Mouse (Mus musculus) G1E (cell line): ENCODE measurements around the gene Ints11. TPM values are rescaled to one million over a fixed set of nuclear protein-coding genes. Genes with fewer than 3 reads are reported as not detected.
A peak's percentile ranks its signal among the peaks of the same experiment; 100 is the strongest.

Source experiments
- ATAC-seq: 2 replicates; pipeline ENCODE4 v1.8.0; 2016; ENCODE audit warnings: mild to moderate bottlenecking; ENCODE audit not compliant: insufficient number of reproducible peaks, poor library complexity, low FRiP score, severe bottlenecking; ENCODE audit errors: extremely low read depth
- DNase-seq: peaks from one replicate; pipeline ENCODE4 v3.0.0; 2012; ENCODE audit warnings: low spot score
- H3K27me3 ChIP-seq: 2 replicates; pipeline ENCODE4 v1.6.1; 2012; ENCODE audit warnings: mild to moderate bottlenecking, low read length, inconsistent platforms; ENCODE audit not compliant: insufficient read depth
- H3K36me3 ChIP-seq: replicated peaks from 2 replicates; pipeline ENCODE3; 2012; ENCODE audit warnings: mild to moderate bottlenecking, inconsistent platforms
- H3K4me1 ChIP-seq: 2 replicates; pipeline ENCODE4 v1.6.1; 2012; ENCODE audit warnings: low read depth, low read length, inconsistent platforms, mixed read lengths; ENCODE audit not compliant: insufficient read depth
- H3K4me3 ChIP-seq: 2 replicates; pipeline ENCODE4 v1.5.1; 2012; ENCODE audit warnings: low read depth, mild to moderate bottlenecking, inconsistent platforms, low read length, moderate library complexity, mixed read lengths
- H3K9me3 ChIP-seq: replicated peaks from 2 replicates; pipeline ENCODE4 v1.6.1; 2012; ENCODE audit warnings: inconsistent platforms
- CTCF ChIP-seq: IDR thresholded peaks from 2 replicates; pipeline ENCODE4 v1.5.1; 2012; ENCODE audit warnings: low read depth, low read length, inconsistent platforms, mixed read lengths
- GATA1 ChIP-seq: IDR thresholded peaks from 2 replicates; pipeline ENCODE4 v1.6.1; 2012; ENCODE audit warnings: borderline replicate concordance, low read length, inconsistent platforms, mixed read lengths
- GATA2 ChIP-seq: IDR thresholded peaks from 2 replicates; pipeline ENCODE4 v1.6.1; 2012; ENCODE audit warnings: low read depth, low read length, inconsistent platforms, borderline replicate concordance
- POLR2AphosphoS5 ChIP-seq: IDR thresholded peaks from 2 replicates; pipeline ENCODE4 v1.6.1; 2012; ENCODE audit warnings: low read depth, low read length, inconsistent platforms; ENCODE audit not compliant: insufficient replicate concordance
- TAL1 ChIP-seq: conservative IDR thresholded peaks from 2 replicates; pipeline ENCODE4 v1.6.1; 2012; ENCODE audit warnings: low read depth, low read length, inconsistent platforms, mixed read lengths
- polyA plus RNA-seq: library from polyadenylated mRNA; stranded (reverse); fragments of >175 nt; gene quantifications from 2 replicates; pipeline ENCODE4 v1.2.3, GENCODE M21; 2012
- total RNA-seq, 2 experiments: library from RNA; stranded (forward) in 1 of 2; stranded (reverse) in 1 of 2; fragments of 200-1000 nt in 1 of 2; fragments of >200 nt in 1 of 2; fragmentation: Nextera tagmentation in 1 of 2; gene quantifications; 2 replicates each; pipeline ENCODE4 v1.2.3; 2014 to 2017

Gene Ints11
- total and polyA plus RNA-seq, 3 experiments, result 21.7 to 43.5 (median 35.6) TPM

DNA sequence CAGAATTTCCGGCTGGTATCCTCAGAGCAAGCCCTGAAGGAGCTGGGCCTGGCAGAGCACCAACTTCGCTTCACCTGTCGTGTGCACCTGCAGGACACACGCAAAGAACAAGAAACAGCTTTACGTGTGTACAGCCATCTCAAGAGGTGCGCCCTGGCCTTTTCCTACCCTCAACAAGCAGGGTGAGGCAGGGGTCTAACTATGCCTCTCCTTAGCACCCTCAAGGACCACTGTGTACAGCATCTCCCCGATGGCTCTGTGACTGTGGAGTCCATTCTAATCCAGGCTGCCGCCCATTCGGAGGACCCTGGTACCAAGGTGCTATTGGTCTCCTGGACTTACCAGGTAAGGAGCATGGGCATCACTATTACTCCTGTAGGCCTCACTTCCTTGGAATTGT is 18.8 kb downstream of the Ints11 start:
- TF ChIP-seq CTCF, result no peak
- no peak for TF ChIP-seq GATA2
- no peak for TF ChIP-seq GATA1
- TF ChIP-seq POLR2AphosphoS5, result no peak
- no peak for TF ChIP-seq TAL1

DNA sequence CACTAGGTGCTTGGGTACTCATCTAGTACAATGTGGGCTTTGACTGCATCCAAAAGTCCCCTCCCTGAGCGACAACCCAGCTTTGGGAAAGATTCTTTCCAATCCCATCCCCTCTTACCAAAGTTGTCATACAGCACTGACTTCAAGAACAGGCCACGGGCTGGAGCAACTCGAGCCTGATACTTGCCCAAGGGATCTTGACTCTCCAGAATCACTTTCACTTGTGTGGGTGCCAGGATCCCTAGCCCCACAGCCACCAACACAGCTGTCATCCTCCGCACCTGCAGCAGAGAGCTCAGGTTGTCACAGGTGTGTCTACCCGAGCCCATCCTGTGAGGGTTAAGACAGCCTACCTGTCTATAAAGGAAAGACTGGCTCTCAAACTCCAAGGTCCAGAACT is 20.0 kb downstream of the Ints11 start:
- TF ChIP-seq POLR2AphosphoS5, result no peak
- TF ChIP-seq CTCF, result no peak
- no peak for TF ChIP-seq GATA2
- TF ChIP-seq TAL1, result no peak
- TF ChIP-seq GATA1, result no peak
- Histone ChIP-seq H3K9me3 (no peaks in the 10 kb centered on the region), H3K36me3 (peaks cover 68% of the 10 kb centered on the region), H3K4me3 (no peak overlapping the region), H3K27me3 (no peaks in the 10 kb centered on the region), H3K4me1 (peaks cover 53% of the 10 kb centered on the region)
- DNase-seq (no peak), ATAC-seq (no peak)

More for the DNA sequence above, 18.8 kb downstream of the Ints11 start:
- Histone ChIP-seq H3K4me3 (no peak overlapping the region), H3K36me3 (peaks cover 75% of the 10 kb centered on the region), H3K9me3 (no peaks in the 10 kb centered on the region), H3K4me1 (peaks cover 42% of the 10 kb centered on the region), H3K27me3 (no peaks in the 10 kb centered on the region)
- DNase-seq (no peak), ATAC-seq (no peak)

DNA sequence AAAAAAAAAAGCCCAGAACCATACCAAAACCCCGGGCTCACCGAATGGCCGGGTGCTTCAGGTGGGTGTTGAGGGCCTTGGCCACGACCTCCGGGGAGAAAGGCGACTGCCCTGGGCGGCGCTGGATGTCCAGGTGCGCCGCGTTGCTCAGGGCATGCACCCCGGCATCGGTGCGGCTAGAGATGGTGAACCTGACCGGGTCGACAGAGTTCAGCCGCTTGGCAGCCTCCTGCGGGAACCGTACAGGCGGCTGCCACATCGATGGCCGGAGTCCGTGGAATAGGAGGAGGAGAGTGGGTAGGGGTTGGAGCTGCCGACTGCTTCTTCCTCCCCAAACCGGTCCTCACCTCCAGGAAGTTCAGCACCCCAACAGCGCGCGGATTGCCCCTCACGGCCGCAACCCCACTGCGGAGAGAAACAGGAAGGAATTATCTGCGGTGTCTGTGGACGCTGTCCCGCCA is 21.7 kb downstream of the Ints11 start:
- Histone ChIP-seq H3K36me3 (peaks cover 69% of the 10 kb centered on the region), H3K9me3 (no peaks in the 10 kb centered on the region), H3K27me3 (no peaks in the 10 kb centered on the region), H3K4me3 (peak overlapping the region; percentile 90), H3K4me1 (peaks cover 66% of the 10 kb centered on the region)
- no peak for DNase-seq
- ATAC-seq, result no peak
- TF ChIP-seq GATA2, result no peak
- TF ChIP-seq GATA1, result no peak
- no peak for TF ChIP-seq POLR2AphosphoS5
- TF ChIP-seq TAL1, result no peak
- TF ChIP-seq CTCF, result no peak

DNA sequence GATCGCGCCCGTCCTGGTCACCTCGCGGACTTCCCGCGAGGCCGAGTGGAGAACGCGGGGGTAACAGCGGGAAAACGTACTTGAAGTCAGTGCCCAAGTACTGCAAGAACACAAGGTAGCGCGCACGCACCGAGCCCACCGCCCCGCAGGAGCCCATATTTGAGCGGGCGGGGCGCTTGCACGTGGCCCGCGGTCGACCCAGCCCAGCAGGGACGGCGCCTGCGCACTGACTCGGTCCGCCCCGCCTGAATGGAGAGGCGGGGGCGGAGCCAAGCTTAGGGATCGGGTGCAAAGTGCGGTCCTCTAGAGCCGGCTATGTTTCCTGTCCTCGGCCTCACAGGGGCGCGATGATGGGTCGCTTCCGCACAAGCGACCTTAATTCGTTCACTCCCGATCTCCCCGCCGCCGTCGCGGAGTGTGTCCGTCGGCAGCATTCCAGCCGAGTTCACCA is 22.2 kb downstream of the Ints11 start, which contains the start of the genes Pusl1 and Acap3:
Gene Pusl1 (minus strand): TSS at position 231 of the 451 bp plus-strand sequence.
Gene Acap3 (plus strand): TSS at position 272 of the 451 bp plus-strand sequence.
- DNase-seq (peak; percentile 88), ATAC-seq (peak; percentile 36)
- TF ChIP-seq TAL1 (no peak), GATA2 (no peak), GATA1 (no peak), POLR2AphosphoS5 (no peak), CTCF (no peak)
- H3K27me3 ChIP-seq, result no peaks in the 10 kb centered on the region
- H3K9me3 ChIP-seq, result no peaks in the 10 kb centered on the region
- peak within 1 kb of the TSS; percentile 90 for H3K4me3 ChIP-seq
- H3K36me3 ChIP-seq, result peaks cover 69% of the 10 kb centered on the region
- peaks cover 63% of the 10 kb centered on the region for H3K4me1 ChIP-seq

DNA sequence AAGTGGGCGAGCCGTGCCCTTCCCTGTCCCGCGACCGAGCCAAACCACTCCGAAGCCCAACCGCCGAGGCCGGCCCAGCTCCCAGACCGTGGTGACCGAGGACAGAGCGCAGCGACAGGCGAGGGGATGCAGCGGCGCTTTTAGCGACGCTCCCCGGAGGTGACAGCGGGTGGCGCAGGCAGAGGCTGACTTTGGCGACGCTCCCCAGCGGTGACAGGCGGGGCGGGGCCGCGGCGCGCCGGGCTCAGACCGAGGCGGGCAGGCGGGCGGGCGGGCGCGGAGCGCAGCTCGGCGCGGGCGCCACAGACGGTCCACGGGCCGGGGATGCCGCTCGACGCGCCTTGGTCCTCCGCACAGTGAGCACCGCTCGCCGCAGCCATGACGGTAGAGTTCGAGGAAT is 22.7 kb downstream of the Ints11 start:
- DNase-seq (peak; percentile 86), ATAC-seq (peak; percentile 24)
- H3K9me3 ChIP-seq, result no peaks in the 10 kb centered on the region
- peak overlapping the region; percentile 90 for H3K4me3 ChIP-seq
- peaks cover 62% of the 10 kb centered on the region for H3K4me1 ChIP-seq
- TF ChIP-seq POLR2AphosphoS5, result no peak
- no peak for TF ChIP-seq TAL1
- no peak for TF ChIP-seq CTCF
- no peak for TF ChIP-seq GATA2
- TF ChIP-seq GATA1, result no peak
- H3K27me3 ChIP-seq, result no peaks in the 10 kb centered on the region
- H3K36me3 ChIP-seq, result peaks cover 69% of the 10 kb centered on the region

DNA sequence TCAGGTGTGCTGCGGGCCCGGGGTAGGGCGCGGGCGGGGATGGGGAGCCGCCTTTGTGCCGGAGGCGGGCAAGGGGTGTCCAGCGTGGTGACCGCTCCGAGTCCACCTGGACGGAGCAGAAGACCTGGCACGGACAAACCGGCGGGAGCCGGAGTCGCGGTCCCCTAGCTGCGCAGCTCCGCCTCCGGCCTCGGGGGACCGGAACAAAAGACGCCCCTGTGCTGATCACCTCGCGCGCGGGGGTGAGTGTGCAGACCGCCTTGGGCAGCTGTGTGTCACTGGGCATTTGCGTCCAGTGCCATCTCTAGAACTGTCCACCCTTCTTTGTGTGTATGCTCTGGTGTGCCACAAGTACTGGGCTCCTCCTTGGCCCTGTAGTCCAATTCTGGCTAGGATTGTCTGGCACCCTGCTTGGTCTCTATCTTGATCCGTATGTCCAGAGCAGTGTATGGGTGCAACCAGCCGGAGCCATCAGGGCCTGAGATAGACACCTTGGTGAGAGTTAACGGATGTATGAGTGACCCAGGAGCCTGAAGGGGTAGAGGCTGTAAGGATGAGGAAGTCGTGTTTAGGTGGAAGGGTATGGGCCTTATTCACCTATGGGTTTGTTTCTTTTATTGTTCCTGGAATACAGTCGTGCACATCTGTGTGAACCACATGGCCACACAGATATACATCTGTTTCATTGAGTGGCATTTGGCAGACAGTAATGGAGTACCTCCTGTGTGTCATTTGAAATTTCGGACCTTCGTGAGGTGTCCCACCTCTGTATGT is 23.3 kb downstream of the Ints11 start:
- peak overlapping the region; percentile 90 for H3K4me3 ChIP-seq
- peaks cover 66% of the 10 kb centered on the region for H3K36me3 ChIP-seq
- peak; percentile 48 for DNase-seq
- no peaks in the 10 kb centered on the region for H3K27me3 ChIP-seq
- no peak for TF ChIP-seq CTCF
- no peak for TF ChIP-seq POLR2AphosphoS5
- no peak for TF ChIP-seq TAL1
- no peak for TF ChIP-seq GATA2
- H3K4me1 ChIP-seq, result peaks cover 59% of the 10 kb centered on the region
- H3K9me3 ChIP-seq, result no peaks in the 10 kb centered on the region
- ATAC-seq, result peak; percentile 26; the same call in 1 of the 2 replicates
